Comparison of ENCODE assay signal across 9 mouse cellular contexts in genomic region chr1:157039016-157039835, GRCm38 (mm10).
A peak's percentile ranks its signal among the peaks of the same experiment; 100 is the strongest.
DNase-seq lines count a peak whose midpoint lies in the region; ATAC-seq lines count a peak whose summit lies in the region.
"Had no signal": no experiment of that assay in that cellular context is flagged by ENCODE, and none has a peak within 500 bp of the region (broad histone marks: within the 10 kb centered on the region; RNA-seq: fewer than 3 reads in every experiment).

No protein-coding gene starts in this region.

- H3K4me2 ChIP-seq in kidney, embryonic 16.5 days (replicated peaks; ENCODE audit: low read depth, low read length): peak overlapping the region; percentile 34
- H3K4me2 ChIP-seq in forebrain, embryonic 12.5 days: peak overlapping the region; percentile 36
- peak overlapping the region; percentile 30 for H3K4me2 ChIP-seq in hindbrain, embryonic 14.5 days (replicated peaks)
- H3K4me2 ChIP-seq in liver, embryonic 11.5 days: peak overlapping the region; percentile 62
- peak overlapping the region; percentile 7; the same call in 1 of the 2 replicates for H3K4me2 ChIP-seq in midbrain, embryonic 16.5 days (ENCODE audit: low read length)

- H3K4me1 ChIP-seq in kidney, embryonic 16.5 days (ENCODE audit: insufficient read depth, low read length): peaks cover 20% of the 10 kb centered on the region
- H3K4me1 ChIP-seq in forebrain, embryonic 12.5 days: peaks cover 47% of the 10 kb centered on the region
- peaks cover 32% of the 10 kb centered on the region for H3K4me1 ChIP-seq in hindbrain, embryonic 14.5 days (replicated peaks; ENCODE audit: control insufficient read depth, insufficient read depth, low read length)
- H3K4me1 ChIP-seq in liver, embryonic 11.5 days (replicated peaks; ENCODE audit: control insufficient read depth, insufficient read depth, low read length): peaks cover 27% of the 10 kb centered on the region
- peaks cover 15% of the 10 kb centered on the region for H3K4me1 ChIP-seq in midbrain, embryonic 16.5 days (ENCODE audit: control insufficient read depth, insufficient read depth, low read length)

- WGBS in kidney, embryonic 16.5 days: 22% methylated on average over 14 of the region's 14 CpGs
- WGBS in forebrain, embryonic 12.5 days: 10% methylated on average over 14 of the region's 14 CpGs
- WGBS in hindbrain, embryonic 14.5 days: 8% methylated on average over 14 of the region's 14 CpGs
- 9% methylated on average over 14 of the region's 14 CpGs for WGBS in liver, embryonic 11.5 days
- 7% methylated on average over 14 of the region's 14 CpGs for WGBS in midbrain, embryonic 16.5 days

- peak; percentile 69 for ATAC-seq in kidney, embryonic 16.5 days (ENCODE audit: low FRiP score, low TSS enrichment)
- peak; percentile 90 for ATAC-seq in forebrain, embryonic 12.5 days (ENCODE audit: low FRiP score)
- peak; percentile 91 for ATAC-seq in hindbrain, embryonic 14.5 days (ENCODE audit: low FRiP score)
- peak; percentile 89 for ATAC-seq in liver, embryonic 11.5 days (replicated peaks; ENCODE audit: low FRiP score)
- ATAC-seq in midbrain, embryonic 16.5 days: peak; percentile 86
- ATAC-seq: Patski had no signal

- DNase-seq in kidney, adult 11 months: no peak
- DNase-seq in c-Kit-negative CD71-positive TER-119-positive erythroid progenitor cells, embryonic 14.5 days (ENCODE audit: low read depth, low spot score): peak; percentile 55
- peak; percentile 74 for DNase-seq in hindbrain, embryonic 14.5 days (ENCODE audit: low spot score)
- peak; percentile 65 for DNase-seq in liver, embryonic 11.5 days (ENCODE audit: low spot score)
- DNase-seq in testis, postnatal 10 days (ENCODE audit: low spot score): peak; percentile 77

- H3K9ac ChIP-seq in kidney, embryonic 16.5 days (replicated peaks; ENCODE audit: low read length): 0 out of 2 replicates have a peak overlapping the region, but pooled peaks have one; percentile 2
- no peak overlapping the region for H3K9ac ChIP-seq in forebrain, embryonic 12.5 days
- no peak overlapping the region; the same call in 1 of the 2 replicates for H3K9ac ChIP-seq in hindbrain, embryonic 14.5 days
- H3K9ac ChIP-seq in liver, embryonic 11.5 days (ENCODE audit: low read depth, low read length): peak overlapping the region; percentile 62
- H3K9ac ChIP-seq in midbrain, embryonic 16.5 days (ENCODE audit: low read depth, low read length): no peak overlapping the region

- no peaks in the 10 kb centered on the region for H3K9me3 ChIP-seq in kidney, embryonic 16.5 days (ENCODE audit: low read length)
- H3K9me3 ChIP-seq in forebrain, embryonic 12.5 days: no peaks in the 10 kb centered on the region
- H3K9me3 ChIP-seq in hindbrain, embryonic 14.5 days (ENCODE audit: control insufficient read depth, low read length): no peaks in the 10 kb centered on the region
- no peaks in the 10 kb centered on the region; the same call in 1 of the 2 replicates for H3K9me3 ChIP-seq in liver, embryonic 11.5 days (ENCODE audit: control insufficient read depth, low read length)
- H3K9me3 ChIP-seq in midbrain, embryonic 16.5 days (replicated peaks; ENCODE audit: control insufficient read depth, low read length, poor library complexity, severe bottlenecking): no peaks in the 10 kb centered on the region

- 0 out of 2 replicates have a peak overlapping the region, but pooled peaks have one; percentile 1 for H3K4me3 ChIP-seq in kidney, embryonic 16.5 days (ENCODE audit: low read length)
- H3K4me3 ChIP-seq in forebrain, embryonic 12.5 days (replicated peaks): no peak overlapping the region
- H3K4me3 ChIP-seq in hindbrain, embryonic 14.5 days (replicated peaks; ENCODE audit: low read length): no peak overlapping the region
- peak overlapping the region; percentile 20; the same call in 1 of the 2 replicates for H3K4me3 ChIP-seq in liver, embryonic 11.5 days (ENCODE audit: low read depth, low read length)
- no peak overlapping the region for H3K4me3 ChIP-seq in midbrain, embryonic 16.5 days (ENCODE audit: low read depth, low read length)

- H3K27me3 ChIP-seq in kidney, embryonic 16.5 days (ENCODE audit: insufficient read depth, low read length): no peaks in the 10 kb centered on the region
- no peaks in the 10 kb centered on the region for H3K27me3 ChIP-seq in forebrain, embryonic 12.5 days
- no peaks in the 10 kb centered on the region for H3K27me3 ChIP-seq in hindbrain, embryonic 14.5 days (ENCODE audit: control insufficient read depth, insufficient read depth, low read length)
- no peaks in the 10 kb centered on the region for H3K27me3 ChIP-seq in liver, embryonic 11.5 days (replicated peaks; ENCODE audit: control insufficient read depth, insufficient read depth, low read length)
- H3K27me3 ChIP-seq in midbrain, embryonic 16.5 days (ENCODE audit: control insufficient read depth, insufficient read depth, low read depth, low read length): no peaks in the 10 kb centered on the region
- H3K27me3 ChIP-seq: Patski had no signal

- peak overlapping the region; percentile 51; the same call in 1 of the 2 replicates for H3K27ac ChIP-seq in kidney, embryonic 16.5 days (ENCODE audit: low read length)
- H3K27ac ChIP-seq in forebrain, embryonic 12.5 days: peak overlapping the region; percentile 88
- H3K27ac ChIP-seq in hindbrain, embryonic 14.5 days: peak overlapping the region; percentile 74
- peak overlapping the region; percentile 89 for H3K27ac ChIP-seq in liver, embryonic 11.5 days (ENCODE audit: low read depth, low read length)
- H3K27ac ChIP-seq in midbrain, embryonic 16.5 days (ENCODE audit: low read length): peak overlapping the region; percentile 67

- no peaks in the 10 kb centered on the region for H3K36me3 ChIP-seq in kidney, embryonic 16.5 days (ENCODE audit: insufficient read depth, low read length)
- H3K36me3 ChIP-seq in forebrain, embryonic 12.5 days (replicated peaks): no peaks in the 10 kb centered on the region
- H3K36me3 ChIP-seq in hindbrain, embryonic 14.5 days (replicated peaks; ENCODE audit: control insufficient read depth, insufficient read depth): no peaks in the 10 kb centered on the region
- H3K36me3 ChIP-seq in liver, embryonic 11.5 days (ENCODE audit: control insufficient read depth, insufficient read depth, low read length): no peaks in the 10 kb centered on the region
- no peaks in the 10 kb centered on the region for H3K36me3 ChIP-seq in midbrain, embryonic 16.5 days (ENCODE audit: control insufficient read depth, insufficient read depth, low read length)

Comparison
In these comparisons a context has a peak if more than half of its experiments do, and no peak if none do; other contexts are left out.
1. H3K4me2 ChIP-seq: peak in every context shown above with its lines; median percentile 62 in liver, embryonic 11.5 days; 36 in forebrain, embryonic 12.5 days; 34 in kidney, embryonic 16.5 days; 30 in hindbrain, embryonic 14.5 days; 7 in midbrain, embryonic 16.5 days.
2. H3K4me3 ChIP-seq: peak in kidney, embryonic 16.5 days (single experiment) and liver, embryonic 11.5 days (single experiment); none in forebrain, embryonic 12.5 days (single experiment), hindbrain, embryonic 14.5 days (single experiment) and midbrain, embryonic 16.5 days (single experiment).
3. H3K9ac ChIP-seq: peak in kidney, embryonic 16.5 days (single experiment) and liver, embryonic 11.5 days (single experiment); none in forebrain, embryonic 12.5 days (single experiment), hindbrain, embryonic 14.5 days (single experiment) and midbrain, embryonic 16.5 days (single experiment).
4. Peak in every context shown above with its lines, with median percentiles within 50 percentile points of each other: ATAC-seq and H3K27ac ChIP-seq.